Mouse (Mus musculus): ENCODE data around the gene Slc12a6.

Slc12a6 gene

DNA sequence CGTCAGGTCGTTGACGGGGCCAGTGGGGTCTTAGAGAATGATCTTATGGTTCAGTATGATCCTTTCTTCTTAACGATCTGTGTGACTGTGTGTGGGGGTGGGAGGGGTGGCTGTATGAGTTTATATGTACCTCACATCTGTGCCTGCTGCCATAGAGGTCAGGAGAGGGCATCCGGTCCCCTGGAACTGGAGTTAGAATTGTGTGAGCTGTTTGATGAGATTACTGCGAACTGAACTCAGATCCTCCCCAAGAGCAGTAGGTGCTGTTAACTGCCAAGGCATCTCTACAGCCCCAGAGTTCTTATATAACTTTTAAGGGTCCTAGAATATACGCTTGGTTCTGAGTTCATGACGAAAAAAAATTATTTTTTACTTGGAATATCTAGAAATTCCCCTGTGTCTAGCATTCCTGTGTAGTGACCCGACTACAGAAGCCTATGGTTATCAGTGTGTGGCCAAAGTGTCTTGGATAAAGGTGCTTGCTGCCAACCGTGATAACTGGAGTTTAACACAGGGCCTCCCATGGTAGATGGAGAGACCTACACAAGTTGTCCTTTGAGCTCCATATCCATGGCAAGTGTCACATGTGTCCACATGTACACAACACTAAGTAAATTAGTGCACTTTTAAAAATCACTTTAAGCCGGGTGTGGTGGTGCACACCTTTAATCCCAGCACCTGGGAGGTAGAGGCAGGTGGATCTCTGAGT lies 62.6 kb downstream of the Slc12a6 start:
- no peak for DNase-seq (ENCODE audit: low read depth, low spot score)

DNA sequence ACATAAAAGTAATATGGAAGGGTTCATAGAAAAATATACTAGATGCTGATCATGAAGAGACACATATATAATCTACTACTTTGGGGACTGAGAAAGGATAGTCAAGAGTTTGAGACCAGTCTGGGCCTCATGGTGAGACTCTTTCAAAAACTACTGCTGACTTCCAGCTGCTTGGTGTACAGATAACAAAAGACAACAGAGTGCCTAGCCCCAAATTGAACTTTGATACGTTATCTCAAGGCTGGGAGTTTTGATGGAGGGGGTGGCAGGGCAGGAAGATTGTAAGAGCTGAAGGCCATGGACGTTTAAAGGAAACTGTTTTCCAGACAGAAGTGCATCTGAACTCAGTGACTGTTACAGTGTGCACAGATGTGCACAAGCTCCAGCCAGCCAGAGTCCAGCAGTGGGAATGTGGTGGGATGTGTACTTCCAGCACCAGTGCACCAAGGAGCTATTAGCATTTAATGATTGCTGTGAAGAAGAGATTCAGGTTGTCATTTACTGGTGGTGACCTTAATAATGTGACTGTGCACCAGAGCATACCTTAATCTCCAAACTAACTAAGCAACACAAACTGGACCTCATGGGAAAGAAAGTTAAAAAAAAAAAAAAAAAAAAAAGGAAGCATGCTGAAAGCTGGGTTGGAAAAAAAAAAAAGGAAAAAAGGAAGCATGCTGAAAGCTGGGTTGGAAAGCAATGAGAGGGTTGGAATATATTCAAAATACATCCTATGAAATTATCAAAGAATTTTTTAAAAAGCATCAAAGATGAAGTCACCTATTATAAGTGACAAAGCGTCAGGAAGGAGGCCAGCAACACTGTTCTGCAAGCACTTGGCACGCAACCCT lies 66.7 kb downstream of the Slc12a6 start:
- DNase-seq (ENCODE audit: low read depth, low spot score) = no peak

DNA sequence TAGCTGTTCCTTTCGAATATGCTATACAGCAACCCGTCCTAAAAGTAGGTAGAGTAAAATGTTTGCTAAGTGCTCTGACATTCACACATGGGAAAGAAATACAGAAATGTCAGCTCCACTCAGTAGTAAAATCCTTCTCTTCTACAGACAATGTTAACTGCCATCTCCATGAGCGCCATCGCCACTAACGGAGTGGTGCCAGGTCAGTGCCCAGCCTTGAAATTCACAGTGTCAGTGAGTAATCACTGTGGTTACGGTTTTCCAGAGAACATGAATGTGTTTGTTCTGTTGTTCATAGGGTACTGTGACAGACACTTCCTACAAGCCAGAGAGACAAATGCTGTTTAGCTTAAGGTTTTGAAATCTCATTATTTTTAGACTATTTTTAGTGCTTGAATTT lies 71.6 kb downstream of the Slc12a6 start:
- no peak for DNase-seq (ENCODE audit: low read depth, low spot score)

DNA sequence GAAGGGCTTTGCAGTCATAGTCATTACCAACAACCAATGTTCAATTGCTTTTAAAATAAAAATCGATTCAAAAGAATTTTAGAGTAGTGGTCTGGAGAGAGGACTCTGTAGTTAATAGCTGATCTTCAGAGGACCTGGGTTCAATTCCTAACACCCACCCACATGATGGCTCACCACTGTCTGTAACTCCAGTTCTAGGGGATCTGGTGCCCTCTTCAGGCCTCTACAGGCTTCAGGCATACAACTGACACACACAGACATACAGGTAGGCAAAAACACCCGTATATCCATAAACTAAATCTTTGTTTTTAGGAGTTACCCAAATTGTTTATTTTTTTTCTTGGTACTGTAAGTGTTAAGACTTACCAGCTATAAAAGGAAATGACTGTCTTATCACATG lies 74.1 kb downstream of the Slc12a6 start:
- DNase-seq (ENCODE audit: low read depth, low spot score) = peak; percentile 42

DNA sequence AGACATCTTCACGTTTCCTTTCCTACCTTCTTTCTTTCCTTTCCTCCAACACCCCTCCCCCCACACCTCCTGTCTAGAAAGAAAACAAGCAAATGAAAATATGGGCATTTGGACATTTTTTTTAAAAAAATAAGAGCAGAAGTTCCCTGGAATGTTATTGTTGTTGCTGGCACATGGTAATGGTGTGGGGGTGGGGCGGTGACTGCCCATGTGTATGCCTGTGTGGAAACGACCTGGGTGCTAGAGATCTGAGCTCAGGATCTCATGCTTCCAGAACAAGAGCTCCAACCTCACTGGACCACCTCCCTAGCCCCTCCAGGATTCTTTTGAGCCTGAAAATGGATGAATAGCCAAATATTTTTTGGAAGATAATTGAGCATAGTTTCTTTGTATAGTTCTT lies 75.5 kb downstream of the Slc12a6 start:
- DNase-seq (ENCODE audit: low read depth, low spot score) = no peak

DNA sequence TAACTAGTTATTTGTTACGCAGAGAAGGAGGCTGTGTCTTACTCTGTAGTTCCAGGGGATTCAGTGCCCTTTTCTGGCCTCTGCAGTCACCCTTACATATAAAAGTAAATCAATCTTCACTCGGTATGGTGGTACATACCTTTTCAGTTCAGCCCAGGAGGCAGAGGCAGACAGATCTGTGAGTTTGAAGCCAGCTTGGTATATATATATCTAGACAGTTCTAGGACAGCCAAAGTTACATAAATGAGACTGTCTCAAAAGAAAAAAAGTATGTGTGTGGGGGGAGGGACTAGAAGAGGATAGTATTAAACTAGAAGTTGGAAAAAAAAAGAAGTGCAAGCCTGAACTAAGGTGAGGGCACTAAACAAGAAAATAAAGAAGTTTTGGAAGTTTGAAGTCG lies 82.6 kb downstream of the Slc12a6 start:
- DNase-seq (ENCODE audit: low read depth, low spot score) = no peak

DNA sequence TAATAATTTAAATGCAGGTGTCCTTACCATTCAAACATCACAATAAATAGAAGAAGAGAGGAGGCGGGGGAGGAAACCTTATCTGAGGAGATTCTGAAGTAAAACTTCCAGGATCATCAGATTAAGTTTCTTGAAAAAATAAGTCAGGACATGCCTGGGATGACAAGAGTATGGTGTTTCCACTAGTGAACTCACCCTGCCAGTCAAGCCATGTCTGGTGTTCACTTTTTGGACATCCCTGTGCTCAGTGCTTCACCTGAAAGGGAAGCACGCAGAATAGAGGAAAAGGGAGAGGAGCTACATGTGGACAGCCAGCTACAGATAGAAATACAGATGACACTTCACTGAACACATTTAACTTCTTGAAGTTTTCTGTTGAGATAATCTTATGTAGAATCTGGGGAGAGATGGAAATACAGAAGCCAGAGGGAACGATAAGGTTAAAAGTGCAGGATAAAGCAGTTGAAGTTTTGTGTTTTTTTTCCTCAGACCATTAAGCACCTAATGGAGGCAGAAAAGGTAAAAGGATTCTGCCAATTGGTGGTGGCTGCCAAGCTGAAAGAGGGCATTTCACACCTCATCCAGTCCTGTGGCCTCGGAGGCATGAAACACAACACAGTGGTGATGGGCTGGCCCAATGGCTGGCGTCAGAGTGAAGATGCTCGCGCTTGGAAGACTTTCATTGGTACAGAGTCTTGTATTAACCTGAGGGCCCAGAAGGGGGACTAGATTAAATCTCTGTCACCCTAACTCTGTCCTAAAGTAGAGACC lies 88.2 kb downstream of the Slc12a6 start:
- DNase-seq (ENCODE audit: low read depth, low spot score) = no peak

DNA sequence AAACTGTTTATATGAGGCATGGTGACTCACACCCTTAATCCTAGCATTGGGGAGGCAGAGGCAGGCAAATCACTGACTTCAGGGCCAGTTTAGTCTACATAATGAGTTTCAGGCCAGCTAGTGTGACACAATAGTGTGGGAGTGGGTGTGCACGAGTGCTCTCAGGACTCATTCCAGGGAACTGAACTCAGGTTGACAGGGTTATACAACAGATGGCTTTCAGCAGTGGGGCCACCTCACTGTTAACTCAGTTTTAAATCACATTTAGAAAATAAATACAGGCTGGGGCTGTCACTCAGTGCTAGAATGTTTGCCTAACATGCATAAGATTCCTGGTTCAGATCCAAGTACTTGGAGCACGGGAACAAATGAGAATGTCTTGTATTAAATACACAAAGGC lies 94.0 kb downstream of the Slc12a6 start:
- no peak for DNase-seq (ENCODE audit: low read depth, low spot score)

DNA sequence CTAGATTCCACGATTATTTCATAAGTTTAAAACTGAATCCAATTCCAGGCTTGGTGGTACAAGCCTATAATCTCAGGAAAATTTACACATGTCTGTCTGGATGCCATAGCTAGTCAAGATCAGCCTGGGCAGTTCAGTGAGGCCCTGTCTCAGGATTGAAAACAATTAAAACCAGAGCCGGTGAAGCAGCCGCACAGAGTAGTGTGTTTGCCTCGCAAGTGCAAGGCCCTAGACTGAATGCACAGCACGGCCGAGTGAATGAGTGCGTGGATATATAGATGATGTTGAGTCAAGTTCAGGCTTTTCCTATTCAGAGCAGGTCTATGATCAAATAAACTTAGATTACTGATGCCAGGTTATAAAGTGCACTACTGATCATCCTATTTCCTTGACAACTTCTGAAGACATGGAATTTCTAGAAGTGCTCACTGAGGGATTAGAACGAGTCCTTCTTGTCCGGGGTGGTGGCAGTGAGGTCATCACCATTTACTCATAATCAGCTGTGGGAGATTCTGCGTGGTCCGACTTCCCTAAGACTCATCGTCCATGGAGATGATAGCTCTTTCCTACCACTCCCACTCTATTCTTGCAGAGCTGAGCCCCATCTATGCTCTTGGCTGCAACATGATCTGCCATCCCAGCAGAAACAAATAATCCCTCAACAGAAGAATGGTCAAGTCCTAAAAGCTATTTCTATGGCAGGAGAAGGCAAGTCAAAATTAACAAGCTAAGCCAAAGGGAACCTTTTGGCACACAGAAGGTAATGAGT lies 94.6 kb downstream of the Slc12a6 start:
- DNase-seq (ENCODE audit: low read depth, low spot score) = no peak

DNA sequence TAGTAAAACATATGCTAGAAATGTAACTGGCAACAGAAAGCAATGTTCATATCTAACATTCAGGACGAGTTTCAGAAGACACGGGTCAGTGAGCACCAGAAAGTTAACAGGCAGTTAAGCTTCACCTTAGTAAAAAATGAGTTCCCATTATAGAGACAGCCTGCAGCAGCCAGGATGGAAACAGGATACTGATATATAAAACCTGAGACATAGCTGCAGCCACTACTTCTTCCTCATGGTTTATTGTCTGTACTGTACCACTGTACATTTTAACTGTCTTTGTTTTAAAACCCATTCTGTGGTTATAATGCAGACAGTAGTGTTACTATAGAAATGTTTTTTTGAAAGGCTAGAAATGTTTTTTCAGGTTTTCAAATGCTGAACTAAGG lies 95.2 kb downstream of the Slc12a6 start:
- DNase-seq (ENCODE audit: low read depth, low spot score) = no peak

DNA sequence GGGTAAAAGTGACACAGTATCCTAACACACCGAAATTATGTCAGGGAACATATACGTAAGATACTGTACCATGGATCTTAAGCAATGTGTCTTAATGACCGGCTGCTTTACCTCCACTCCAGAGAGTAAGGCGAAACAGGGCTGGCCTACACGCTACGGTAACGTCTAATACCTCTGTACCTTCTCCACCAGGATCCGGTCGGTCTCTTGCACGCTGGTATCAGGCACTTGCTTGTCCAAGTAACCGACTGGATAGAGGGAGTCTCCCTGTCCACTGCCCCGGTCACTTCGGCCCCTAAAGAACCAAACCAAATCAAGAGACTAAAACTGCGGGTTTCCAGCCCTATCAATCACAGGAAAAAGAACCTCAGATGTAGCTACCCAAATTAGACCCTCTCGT lies 101.6 kb downstream of the Slc12a6 start:
- peak; percentile 54 for DNase-seq (ENCODE audit: low read depth, low spot score)

DNA sequence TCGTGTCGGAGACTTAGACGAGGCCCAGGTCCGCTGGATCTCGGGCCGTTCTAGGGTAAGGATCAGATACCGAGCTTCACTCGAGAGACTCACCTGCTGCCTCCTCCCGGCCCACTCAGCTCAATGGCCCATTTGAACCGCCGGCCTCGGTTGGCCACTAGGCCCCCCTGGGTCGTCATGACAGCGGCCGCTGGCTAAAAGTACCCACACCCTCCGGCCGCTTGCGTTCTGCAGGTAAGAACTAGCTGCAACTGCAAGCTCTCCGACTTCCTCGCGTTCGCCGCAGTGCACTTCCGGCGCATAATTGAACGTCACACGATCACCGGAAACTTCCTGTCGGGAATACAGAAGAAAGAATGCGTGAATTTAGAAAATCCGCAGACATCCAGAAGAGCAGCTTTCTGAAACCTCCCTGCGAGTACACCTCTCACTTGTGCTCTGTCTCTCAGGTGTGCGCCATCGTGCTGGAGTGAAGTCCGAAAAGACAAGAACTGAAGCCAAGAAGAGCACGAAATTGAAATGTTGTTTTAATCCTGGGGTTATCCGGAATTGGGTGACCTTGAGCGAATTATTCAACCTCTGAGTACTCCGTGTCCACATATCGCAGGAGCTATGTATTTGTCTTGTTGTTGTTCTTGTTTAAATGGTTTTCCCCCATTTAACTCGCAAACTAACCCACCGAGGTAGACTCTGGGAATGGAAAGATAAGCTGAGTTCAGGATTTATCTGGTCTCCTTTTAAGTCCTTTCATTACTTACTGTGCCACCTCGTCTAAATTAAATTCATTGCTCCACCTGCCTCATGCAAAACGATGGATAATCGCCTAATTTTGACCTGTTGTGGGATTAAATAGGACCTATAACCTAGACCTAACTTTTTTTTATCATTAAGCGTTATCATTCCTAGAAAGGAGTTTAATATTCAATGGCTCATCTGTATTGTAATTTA lies 102.4 kb downstream of the Slc12a6 start, which contains the start of gene Emc4:
Gene Emc4, minus strand, starts transcription at position 302 of the 948 bp plus-strand sequence.
- DNase-seq (ENCODE audit: low read depth, low spot score) = peak; percentile 93

DNA sequence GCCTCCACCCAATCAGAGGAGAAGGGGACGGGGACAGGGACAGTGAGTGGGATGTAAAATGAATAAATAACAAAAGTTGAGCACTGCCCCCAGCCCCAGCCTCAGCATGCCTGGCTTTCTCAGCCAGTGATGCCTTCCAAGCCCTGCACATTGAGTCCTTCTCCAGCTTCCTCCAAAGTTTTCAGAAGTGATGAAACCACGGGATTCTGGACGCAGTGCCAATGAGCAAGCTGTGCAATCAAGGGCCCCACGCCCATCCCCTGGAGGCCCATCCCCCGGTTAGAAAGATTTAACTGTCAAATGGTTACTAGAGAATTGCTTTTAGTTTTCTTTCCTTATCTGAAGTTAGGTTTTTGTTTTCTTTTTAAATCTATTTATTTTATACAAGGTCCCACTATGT lies 104.3 kb downstream of the Slc12a6 start:
- DNase-seq (ENCODE audit: low read depth, low spot score) = no peak

DNA sequence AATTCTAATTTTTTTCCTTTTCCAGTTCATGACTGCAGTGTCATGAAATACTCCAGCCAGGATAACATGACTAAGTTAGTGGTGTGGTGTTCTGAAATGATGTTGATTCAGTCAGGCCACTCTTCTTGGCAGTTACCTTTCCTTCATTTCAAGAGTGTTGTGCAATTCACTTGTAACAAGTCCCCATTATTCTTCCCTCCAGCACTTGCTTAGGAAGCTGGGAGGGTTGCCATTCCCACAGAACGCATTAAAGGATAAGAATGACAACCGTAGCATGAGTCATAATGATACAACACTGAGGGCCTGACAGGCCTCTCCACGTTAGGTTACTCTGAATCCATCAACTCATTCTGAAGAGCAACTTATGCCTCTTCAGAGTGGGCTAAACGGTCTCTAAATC lies 107.5 kb downstream of the Slc12a6 start:
- no peak for DNase-seq (ENCODE audit: low read depth, low spot score)

DNA sequence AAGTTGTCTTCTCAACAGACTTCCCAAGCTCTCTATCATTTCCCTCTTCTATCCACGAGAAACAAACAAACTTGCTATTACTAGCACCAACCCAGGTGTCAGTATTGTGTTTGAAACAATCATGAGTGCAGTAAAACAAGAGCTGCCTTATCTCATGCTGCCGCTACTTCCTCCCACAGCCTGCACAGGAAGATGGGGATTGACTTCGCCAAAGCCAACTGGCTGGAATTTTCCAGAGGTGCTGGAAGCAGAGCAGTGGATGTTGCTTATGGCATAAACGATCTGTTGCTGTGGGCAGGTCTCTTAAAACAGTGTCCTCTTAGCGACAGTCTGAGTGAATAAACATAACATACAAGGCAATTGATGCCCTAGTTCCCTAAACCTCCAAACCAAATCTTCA lies 109.0 kb downstream of the Slc12a6 start:
- DNase-seq (ENCODE audit: low read depth, low spot score) = no peak

DNA sequence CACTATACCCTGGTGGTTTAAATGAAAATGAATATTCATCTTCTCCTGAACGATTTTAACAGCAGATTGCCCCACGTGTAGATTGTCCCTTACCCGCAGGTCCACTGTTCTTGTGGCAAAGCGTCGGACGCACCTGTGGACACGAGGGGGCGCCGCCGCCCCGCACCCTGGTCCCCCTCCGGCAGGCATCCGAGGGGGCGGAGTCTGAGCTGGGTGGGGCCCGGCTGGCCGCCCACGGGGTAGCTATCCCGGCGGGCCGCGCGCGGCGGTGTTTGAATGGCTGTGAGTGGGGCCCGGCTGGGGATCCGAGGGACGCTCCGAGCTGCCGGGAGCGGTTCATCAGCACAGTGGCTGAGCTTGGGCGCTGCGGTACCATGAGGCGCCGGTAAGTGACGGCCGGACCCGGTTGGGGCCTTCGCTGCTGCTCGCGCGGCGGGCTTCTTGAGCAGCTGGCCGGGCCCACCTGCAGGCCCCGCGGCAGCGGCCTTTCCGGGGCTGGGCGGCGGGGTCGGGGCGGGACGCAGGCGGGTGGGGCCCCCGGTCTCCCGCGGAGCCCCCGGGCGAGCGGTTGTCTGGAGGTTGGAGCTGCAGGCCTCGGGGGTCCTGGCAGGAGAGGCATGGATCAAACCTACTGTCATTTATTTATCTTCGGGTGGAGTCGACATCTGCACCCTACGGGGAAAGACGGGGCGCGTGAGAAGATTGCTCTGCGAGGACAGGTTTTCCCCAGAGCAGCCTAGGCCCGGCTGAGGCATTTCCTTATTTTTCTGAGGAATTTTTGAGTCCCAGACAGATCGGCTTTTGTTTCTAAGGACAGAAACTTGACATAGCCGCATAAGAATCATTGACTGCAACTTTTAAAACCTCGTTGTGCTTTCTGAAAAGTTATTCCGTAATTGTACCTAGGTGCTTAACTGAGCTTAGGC lies 113.6 kb downstream of the Slc12a6 start, which contains the start of gene Katnbl1:
Gene Katnbl1, plus strand, starts transcription at position 239 of the 926 bp plus-strand sequence.
- peak; percentile 96 for DNase-seq (ENCODE audit: low read depth, low spot score)

DNA sequence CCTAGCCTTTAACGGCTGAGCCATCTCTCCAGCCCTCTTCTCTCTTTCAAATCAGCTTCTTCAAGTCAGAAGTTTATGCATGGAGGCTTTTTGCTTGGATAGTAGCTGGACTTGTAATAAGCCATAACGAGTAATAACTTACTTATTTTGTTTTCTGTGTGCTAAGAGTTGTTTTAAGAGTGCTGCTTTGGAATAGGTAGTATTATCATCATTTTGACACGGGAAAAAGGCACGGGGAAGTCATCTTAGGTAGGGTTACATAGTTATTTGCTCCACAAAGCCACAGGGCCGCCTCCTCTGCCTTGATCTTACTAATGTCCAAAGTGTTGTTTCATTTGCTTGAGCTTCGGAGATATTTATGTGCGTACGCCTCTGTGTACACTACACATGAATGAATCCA lies 114.5 kb downstream of the Slc12a6 start:
- DNase-seq (ENCODE audit: low read depth, low spot score) = peak; percentile 58

DNA sequence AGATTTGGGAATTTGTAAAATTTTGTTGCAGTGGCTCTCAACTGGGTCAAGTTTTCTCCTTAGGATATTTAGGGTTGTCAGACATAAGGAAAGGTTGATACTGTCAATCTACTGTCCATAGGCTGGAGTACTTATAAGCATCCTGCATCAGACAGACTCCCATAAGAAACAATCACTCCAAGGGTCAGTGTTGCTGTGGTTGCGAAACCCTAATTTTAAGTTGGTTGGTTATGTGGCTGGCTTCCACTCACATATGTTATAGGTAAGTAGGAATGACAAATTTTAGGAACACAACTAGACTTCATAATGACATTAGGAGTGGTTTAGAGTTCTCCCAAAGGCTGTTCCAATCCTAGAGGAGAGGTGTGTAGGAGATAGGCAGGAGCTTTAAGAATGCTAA lies 115.6 kb downstream of the Slc12a6 start:
- DNase-seq (ENCODE audit: low read depth, low spot score) = no peak

DNA sequence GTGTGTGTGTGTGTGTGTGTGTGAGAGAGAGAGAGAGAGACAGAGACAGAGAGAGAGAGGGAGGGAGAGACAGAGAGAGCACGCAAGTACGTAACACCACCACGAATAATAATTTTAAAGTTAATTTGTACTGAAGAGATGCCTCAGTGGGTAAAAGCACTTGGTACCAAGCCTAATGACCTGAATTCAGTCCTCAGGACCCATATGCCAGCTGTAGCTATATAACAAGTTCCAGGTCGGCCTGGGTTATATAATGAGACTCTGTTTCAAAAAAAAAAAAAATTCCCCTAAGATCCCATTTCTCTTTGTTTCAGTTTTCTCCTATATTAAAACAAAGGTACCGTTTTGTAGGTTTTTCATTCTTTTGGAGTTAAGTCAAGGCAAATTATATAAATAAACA lies 125.2 kb downstream of the Slc12a6 start:
- no peak for DNase-seq (ENCODE audit: low read depth, low spot score)
